Mouse (Mus musculus): ENCODE measurements around the gene Scn10a. TPM values are rescaled to one million over a fixed set of nuclear protein-coding genes. Genes with fewer than 3 reads are reported as not detected.

The Scn10a gene
- 0.03 and 0.04 TPM in 2 replicates for polyA plus RNA-seq (2015; fragmentation: Nextera tagmentation; extraction: Ambion mirVana)

DNA sequence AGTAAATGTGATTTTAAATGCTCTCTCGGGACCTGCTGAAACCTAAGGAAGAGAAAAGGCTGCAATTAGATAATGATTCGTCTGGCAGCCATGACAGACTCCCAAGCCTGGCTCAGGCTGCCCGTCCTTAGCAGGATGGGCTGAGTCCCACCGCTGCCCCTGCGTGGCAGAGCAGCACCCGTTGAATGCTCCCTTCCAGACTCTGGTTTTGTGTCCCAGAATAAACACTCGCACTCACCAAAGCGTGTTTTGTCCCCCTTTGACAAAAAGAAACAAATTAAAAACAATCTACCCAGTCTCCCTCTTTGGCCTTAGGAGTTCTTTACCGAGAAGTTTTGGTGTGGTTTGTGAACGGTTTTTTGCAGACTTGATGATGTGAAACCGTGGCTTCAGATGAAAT lies at the start of gene Scn10a:
Gene Scn10a, minus strand, starts transcription at position 101 of the 400 bp plus-strand sequence.
- Histone ChIP-seq H3K4me1 (replicated peaks) (no peaks in the 10 kb centered on the region), H3K36me3 (no peaks in the 10 kb centered on the region), H3K9ac (replicated peaks) (no peak within 1 kb of the TSS), H3K27ac (no peak within 1 kb of the TSS), H3K9me3 (no peaks in the 10 kb centered on the region), H3K4me3 (replicated peaks) (no peak within 1 kb of the TSS), H3K27me3 (no peaks in the 10 kb centered on the region), H3K4me2 (replicated peaks) (no peak within 1 kb of the TSS)
- WGBS = 85% methylated on average over 11 of the region's 11 CpGs
- no peak for ATAC-seq

DNA sequence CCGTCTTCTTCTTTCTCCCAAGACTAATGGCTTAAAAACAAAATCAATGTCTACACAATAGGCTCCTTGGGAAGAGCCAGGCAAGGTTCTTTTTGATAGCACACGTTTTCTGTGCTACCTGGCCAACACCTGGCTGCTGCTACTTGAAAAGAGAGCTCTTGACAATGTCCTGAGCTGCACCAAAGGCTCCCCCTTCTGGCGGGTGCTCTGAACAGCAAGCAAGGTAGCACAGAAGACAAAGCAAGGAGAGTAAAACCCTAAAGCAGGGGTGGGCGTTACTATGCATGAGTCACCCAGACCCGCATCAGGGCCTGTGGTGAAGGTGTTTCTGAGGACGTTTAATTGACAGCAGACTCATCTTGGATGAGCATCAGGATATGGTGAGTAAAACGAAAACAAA lies 49.5 kb upstream of the Scn10a start:
- Histone ChIP-seq H3K4me1 (replicated peaks) (no peaks in the 10 kb centered on the region), H3K9ac (replicated peaks) (no peak overlapping the region), H3K4me2 (replicated peaks) (no peak overlapping the region), H3K36me3 (no peaks in the 10 kb centered on the region), H3K27me3 (no peaks in the 10 kb centered on the region), H3K9me3 (no peaks in the 10 kb centered on the region), H3K27ac (no peak overlapping the region), H3K4me3 (replicated peaks) (no peak overlapping the region)
- 45% methylated on average over 7 of the region's 7 CpGs for WGBS
- ATAC-seq = no peak

DNA sequence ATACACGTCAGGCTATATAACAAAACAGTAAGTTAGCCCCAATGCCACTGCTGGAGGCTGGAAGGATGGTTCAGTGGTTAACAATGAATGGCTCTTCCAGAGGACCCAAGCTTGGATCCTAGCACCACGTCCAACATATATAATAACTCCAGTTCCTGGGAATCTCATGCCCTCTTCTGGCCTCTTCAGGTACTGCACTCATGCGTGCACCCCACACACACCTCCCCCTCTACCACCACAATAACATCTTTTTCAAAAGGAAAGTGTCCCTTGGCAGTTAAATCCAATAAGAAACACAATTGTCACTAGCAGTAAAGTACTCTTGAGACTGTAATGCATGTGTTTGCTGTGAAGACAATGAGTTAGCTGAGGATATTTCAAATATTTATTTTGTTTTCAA lies 41.1 kb upstream of the Scn10a start:
- Histone ChIP-seq H3K36me3 (no peaks in the 10 kb centered on the region), H3K27me3 (no peaks in the 10 kb centered on the region), H3K9me3 (peaks cover 3% of the 10 kb centered on the region; the same call in 1 of the 2 replicates), H3K27ac (no peak overlapping the region), H3K9ac (replicated peaks) (no peak overlapping the region), H3K4me3 (replicated peaks) (no peak overlapping the region), H3K4me2 (replicated peaks) (no peak overlapping the region), H3K4me1 (replicated peaks) (no peaks in the 10 kb centered on the region)
- ATAC-seq = no peak
- WGBS = 80% methylated on average over 3 of the region's 3 CpGs

DNA sequence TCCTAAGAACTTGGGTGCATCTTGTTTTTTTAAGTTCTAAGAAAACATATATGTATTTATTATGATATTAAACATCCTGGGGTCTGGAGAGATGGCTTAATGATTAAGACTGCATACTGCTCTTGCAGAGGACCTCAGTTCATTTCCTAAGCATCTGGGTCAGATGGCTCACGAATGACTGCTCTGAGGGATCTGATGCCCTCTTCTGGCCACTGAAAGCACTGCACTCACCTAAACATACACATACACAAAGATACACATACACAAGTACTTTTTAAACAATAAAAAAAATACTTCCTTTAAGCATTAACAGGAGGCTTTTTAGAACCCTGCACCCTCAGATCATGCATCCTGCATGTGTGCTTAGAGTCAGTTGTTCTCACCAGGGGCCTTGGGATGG lies 40.3 kb upstream of the Scn10a start:
- 72% methylated on average over 1 of the region's 1 CpGs for WGBS
- Histone ChIP-seq H3K27ac (no peak overlapping the region), H3K4me2 (replicated peaks) (no peak overlapping the region), H3K9me3 (peaks cover 6% of the 10 kb centered on the region; the same call in 1 of the 2 replicates), H3K4me3 (replicated peaks) (no peak overlapping the region), H3K9ac (replicated peaks) (no peak overlapping the region), H3K36me3 (no peaks in the 10 kb centered on the region), H3K4me1 (replicated peaks) (no peaks in the 10 kb centered on the region), H3K27me3 (no peaks in the 10 kb centered on the region)
- no peak for ATAC-seq

DNA sequence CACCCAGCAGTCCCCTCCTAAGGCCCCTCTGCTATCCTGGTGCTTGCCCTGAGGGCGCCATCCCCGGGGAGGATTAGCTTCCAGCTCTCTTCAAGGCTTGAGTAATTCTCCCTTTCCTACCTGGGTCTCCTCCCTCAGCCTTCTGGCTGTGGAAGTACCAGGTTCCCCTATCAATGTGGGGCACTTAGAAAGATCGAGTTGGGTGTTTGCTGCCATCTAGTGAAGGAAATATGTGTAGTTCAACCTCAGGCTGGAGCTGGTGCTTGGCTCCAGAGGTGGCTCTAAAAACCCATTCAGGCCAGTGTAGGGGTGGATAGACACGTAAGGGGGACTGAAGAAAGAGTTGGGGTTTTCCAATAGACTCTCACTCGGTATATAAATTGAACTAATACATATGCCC lies 32.4 kb upstream of the Scn10a start:
- Histone ChIP-seq H3K27ac (no peak overlapping the region), H3K36me3 (no peaks in the 10 kb centered on the region), H3K4me3 (replicated peaks) (no peak overlapping the region), H3K9me3 (peaks cover 5% of the 10 kb centered on the region; the same call in 1 of the 2 replicates), H3K9ac (replicated peaks) (no peak overlapping the region), H3K4me2 (replicated peaks) (no peak overlapping the region), H3K4me1 (replicated peaks) (no peaks in the 10 kb centered on the region), H3K27me3 (no peaks in the 10 kb centered on the region)
- peak; percentile 72; the same call in 1 of the 2 replicates for ATAC-seq
- 13% methylated on average over 5 of the region's 5 CpGs for WGBS

DNA sequence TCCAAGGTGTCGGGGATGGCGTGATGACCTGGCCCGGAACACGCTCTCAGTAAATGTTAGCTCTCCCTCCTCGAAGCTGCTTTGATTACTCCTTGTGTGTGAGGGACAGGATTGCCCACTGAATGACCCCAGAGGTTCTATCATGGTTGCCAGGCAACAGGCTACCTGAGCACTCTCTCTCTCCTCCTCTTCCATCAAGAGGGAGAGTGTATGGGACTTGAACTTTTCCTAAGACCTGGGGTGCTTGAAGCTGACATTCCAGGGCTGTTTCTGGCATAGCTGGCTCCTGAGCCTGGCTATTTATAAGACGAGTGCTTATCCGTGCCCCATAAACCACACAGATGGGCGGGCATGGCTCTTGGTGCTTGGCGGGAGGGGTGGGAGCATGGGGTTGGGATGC lies 30.0 kb upstream of the Scn10a start:
- 73% methylated on average over 9 of the region's 9 CpGs for WGBS
- ATAC-seq = no peak

DNA sequence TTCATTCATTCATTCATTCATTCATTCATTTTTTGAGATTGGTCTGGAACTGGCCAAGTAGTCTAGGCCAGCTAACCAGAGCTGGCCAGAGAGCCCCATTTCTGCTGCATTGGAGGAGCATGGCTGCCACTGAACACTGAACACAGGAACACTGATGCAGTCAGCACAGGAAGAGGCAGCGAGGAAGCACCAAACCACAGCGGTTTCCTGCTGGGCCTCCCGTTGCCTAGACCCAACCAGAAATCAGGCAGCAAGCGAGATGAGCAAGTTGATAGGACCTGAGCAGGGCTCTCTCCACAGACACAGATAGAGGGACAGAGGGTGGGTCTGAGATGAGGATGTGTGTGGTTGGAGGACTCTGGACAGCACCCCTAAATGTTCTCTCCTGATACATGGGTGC lies 24.8 kb upstream of the Scn10a start:
- ATAC-seq = no peak
- H3K4me1 ChIP-seq (replicated peaks) = no peaks in the 10 kb centered on the region
- 82% methylated on average over 4 of the region's 4 CpGs for WGBS
- H3K4me3 ChIP-seq (replicated peaks) = no peak overlapping the region
- H3K9me3 ChIP-seq = no peaks in the 10 kb centered on the region; the same call in 1 of the 2 replicates
- no peak overlapping the region for H3K9ac ChIP-seq (replicated peaks)
- H3K36me3 ChIP-seq = no peaks in the 10 kb centered on the region
- H3K27ac ChIP-seq = no peak overlapping the region
- no peak overlapping the region for H3K4me2 ChIP-seq (replicated peaks)
- H3K27me3 ChIP-seq = no peaks in the 10 kb centered on the region

More for the DNA sequence above, 30.0 kb upstream of the Scn10a start:
- Histone ChIP-seq H3K27ac (no peak overlapping the region), H3K4me3 (replicated peaks) (no peak overlapping the region), H3K4me1 (replicated peaks) (no peaks in the 10 kb centered on the region), H3K9me3 (peaks cover 2% of the 10 kb centered on the region; the same call in 1 of the 2 replicates), H3K4me2 (replicated peaks) (no peak overlapping the region), H3K9ac (replicated peaks) (no peak overlapping the region), H3K27me3 (no peaks in the 10 kb centered on the region), H3K36me3 (no peaks in the 10 kb centered on the region)

DNA sequence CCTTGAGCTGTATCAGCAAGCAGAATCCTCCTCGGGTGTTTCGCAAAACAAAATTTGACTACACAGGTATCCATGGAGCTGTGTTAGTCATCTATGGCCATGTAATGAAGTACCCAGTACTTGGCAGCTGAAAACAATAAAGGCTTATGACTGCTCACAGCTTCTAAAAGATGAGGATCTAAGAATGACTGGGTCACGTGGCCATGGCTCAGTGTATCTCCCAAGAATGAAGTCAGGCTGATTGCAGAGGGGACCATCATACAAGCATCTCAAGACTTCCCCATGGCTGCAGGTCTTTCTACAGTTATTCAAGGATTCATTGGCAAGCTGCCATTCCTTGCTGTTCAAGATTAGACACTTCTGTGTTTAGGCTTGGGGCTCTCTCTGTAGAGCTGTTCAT lies 24.2 kb upstream of the Scn10a start:
- no peak overlapping the region for H3K9ac ChIP-seq (replicated peaks)
- no peak overlapping the region for H3K4me3 ChIP-seq (replicated peaks)
- no peaks in the 10 kb centered on the region for H3K36me3 ChIP-seq
- no peaks in the 10 kb centered on the region for H3K4me1 ChIP-seq (replicated peaks)
- no peaks in the 10 kb centered on the region for H3K27me3 ChIP-seq
- no peak overlapping the region for H3K4me2 ChIP-seq (replicated peaks)
- WGBS = 86% methylated on average over 3 of the region's 3 CpGs
- ATAC-seq = no peak
- no peak overlapping the region for H3K27ac ChIP-seq
- H3K9me3 ChIP-seq = no peaks in the 10 kb centered on the region; the same call in 1 of the 2 replicates

DNA sequence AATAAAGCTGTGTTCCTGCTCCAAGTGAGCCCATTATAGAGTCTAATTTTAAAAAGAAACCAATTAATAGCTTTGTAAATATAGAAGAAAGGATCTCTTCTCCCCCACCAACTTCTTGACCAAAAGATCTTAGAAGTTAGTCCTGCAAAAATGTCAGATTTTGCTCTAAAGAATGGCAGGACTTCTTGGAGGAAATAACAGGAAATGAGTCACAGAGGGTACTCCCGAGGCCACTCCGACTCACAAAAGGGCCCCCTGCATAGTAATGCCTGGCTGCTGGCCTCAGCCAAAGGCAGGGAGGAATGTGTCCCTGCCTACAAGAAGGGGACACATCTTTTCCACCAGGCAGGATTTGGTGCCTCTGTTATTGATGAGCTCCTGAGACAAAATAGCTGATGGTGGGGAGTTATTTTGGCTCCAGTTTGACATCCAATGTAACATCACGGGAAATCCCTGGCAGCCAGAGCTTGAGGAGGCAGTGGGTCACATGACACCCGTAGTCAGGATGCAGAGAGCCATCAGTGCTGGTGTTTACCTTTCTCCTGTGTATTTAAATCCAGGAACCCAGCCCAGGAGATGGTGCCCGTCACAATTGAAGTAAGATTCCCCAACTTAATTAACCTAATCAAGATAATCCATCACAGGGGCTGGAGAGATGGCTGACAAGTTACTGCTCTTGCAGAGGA lies 22.1 kb upstream of the Scn10a start:
- no peak overlapping the region for H3K27ac ChIP-seq
- no peak for ATAC-seq

DNA sequence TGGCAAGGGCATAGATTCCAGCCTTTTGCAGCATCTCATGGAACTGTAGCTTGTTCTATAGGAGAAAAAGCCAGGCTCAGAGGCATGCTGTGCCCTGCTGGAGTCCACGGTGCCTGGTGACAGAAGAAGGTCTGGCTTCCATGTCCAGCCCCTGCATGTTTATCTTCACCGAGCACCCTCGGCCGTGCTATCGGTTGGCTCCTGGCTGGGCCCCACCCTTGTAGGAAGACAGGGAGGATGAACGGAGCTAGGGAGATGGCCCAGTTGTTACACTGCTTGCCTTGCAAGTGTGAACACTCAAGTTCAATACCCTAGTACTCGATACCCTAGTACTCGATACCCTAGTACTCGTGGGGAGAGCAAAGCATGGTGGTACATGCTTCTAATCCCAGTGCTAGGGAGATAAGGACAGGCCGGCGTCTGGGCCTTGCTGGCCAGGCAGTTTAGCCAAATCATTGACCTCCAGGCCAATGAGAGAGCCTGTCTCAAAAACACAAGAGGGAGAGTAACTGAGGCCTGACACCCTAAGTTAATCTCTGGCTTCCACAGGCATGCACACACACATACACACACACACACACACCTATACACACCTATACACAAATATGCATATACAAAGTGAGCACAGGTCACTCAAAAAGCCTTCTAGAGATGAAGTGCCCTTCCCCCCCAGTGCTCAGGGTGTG lies 9.4 kb upstream of the Scn10a start:
- Histone ChIP-seq H3K4me3 (replicated peaks) (no peak overlapping the region), H3K9ac (replicated peaks) (no peak overlapping the region), H3K27ac (no peak overlapping the region), H3K9me3 (no peaks in the 10 kb centered on the region), H3K4me1 (replicated peaks) (peaks cover 14% of the 10 kb centered on the region), H3K4me2 (replicated peaks) (no peak overlapping the region), H3K36me3 (no peaks in the 10 kb centered on the region), H3K27me3 (no peaks in the 10 kb centered on the region)
- 93% methylated on average over 11 of the region's 11 CpGs for WGBS
- no peak for ATAC-seq

More for the DNA sequence above, 22.1 kb upstream of the Scn10a start:
- 54% methylated on average over 5 of the region's 5 CpGs for WGBS
- Histone ChIP-seq H3K36me3 (no peaks in the 10 kb centered on the region), H3K4me2 (replicated peaks) (no peak overlapping the region), H3K9me3 (no peaks in the 10 kb centered on the region), H3K4me1 (replicated peaks) (no peaks in the 10 kb centered on the region), H3K9ac (replicated peaks) (no peak overlapping the region), H3K4me3 (replicated peaks) (no peak overlapping the region), H3K27me3 (no peaks in the 10 kb centered on the region)

DNA sequence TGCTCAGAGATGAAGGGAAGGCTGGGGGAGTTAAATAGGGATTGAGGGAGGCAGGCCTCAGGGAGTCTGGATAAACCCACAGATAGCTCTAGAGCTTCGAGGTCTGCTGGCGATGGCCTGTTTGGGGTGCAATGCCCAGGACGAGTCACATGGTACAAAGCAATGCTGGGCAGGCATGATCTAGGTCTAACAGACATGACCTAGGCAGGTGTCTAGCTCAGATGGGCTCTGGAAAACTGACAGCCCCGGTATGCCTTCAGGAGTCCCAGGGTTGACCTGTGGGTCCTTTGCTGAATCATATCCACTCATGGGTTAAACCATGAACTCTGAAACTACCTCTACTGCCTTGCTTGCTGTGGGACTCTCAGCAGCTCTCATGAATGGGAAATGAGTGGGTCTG lies 7.9 kb upstream of the Scn10a start:
- Histone ChIP-seq H3K27me3 (no peaks in the 10 kb centered on the region), H3K9me3 (no peaks in the 10 kb centered on the region), H3K4me3 (replicated peaks) (no peak overlapping the region), H3K9ac (replicated peaks) (no peak overlapping the region), H3K4me1 (replicated peaks) (peaks cover 13% of the 10 kb centered on the region), H3K36me3 (no peaks in the 10 kb centered on the region), H3K4me2 (replicated peaks) (no peak overlapping the region), H3K27ac (no peak overlapping the region)
- 92% methylated on average over 4 of the region's 4 CpGs for WGBS
- ATAC-seq = no peak

DNA sequence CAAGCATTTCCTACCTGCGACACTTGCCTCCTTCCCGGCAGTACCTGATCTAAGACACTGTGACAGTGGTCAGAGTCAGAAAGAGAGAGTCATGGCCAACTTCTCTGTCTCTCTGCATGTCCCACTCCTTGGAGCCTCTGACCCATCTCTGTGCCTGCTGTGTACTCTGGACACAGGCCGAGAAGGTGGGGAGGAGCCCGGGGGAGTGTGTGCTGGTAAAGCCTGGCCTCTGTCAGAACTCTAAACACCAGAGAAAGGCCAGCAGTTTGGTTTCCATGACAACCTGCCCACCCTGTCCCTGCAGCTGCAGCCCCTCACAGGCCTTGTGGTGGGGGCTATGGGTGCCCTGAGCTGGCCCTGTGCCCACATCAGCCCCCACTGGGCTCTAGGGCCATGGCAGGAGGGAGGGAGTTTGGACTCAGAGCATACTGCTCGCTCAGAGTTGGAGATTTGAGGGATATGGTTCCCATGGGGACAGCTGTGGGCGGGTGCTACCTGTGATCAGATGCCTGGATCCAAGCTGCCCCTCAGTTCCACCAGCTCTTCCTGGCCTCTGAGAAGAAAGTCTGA lies 6.3 kb upstream of the Scn10a start:
- Histone ChIP-seq H3K9me3 (no peaks in the 10 kb centered on the region), H3K4me3 (replicated peaks) (no peak overlapping the region), H3K27me3 (no peaks in the 10 kb centered on the region), H3K4me1 (replicated peaks) (peaks cover 4% of the 10 kb centered on the region; the same call in 1 of the 2 replicates), H3K9ac (replicated peaks) (no peak overlapping the region), H3K27ac (no peak overlapping the region), H3K36me3 (no peaks in the 10 kb centered on the region), H3K4me2 (replicated peaks) (no peak overlapping the region)
- peak; percentile 55; the same call in 1 of the 2 replicates for ATAC-seq
- WGBS = 68% methylated on average over 6 of the region's 6 CpGs
